Mouse (Mus musculus) embryo, embryonic 10.5 days (tissue): ENCODE data around the gene Alg12.
"Not testable (repeated sequence)": the region's sequence is repeated elsewhere in the genome, so short reads cannot be mapped to it uniquely, and the experiment has no call there.

Experiments
- DNase-seq: peaks from one replicate; pipeline ENCODE4 v3.0.0-alpha.2; 2015; ENCODE audit warnings: low spot score

Gene Alg12

DNA sequence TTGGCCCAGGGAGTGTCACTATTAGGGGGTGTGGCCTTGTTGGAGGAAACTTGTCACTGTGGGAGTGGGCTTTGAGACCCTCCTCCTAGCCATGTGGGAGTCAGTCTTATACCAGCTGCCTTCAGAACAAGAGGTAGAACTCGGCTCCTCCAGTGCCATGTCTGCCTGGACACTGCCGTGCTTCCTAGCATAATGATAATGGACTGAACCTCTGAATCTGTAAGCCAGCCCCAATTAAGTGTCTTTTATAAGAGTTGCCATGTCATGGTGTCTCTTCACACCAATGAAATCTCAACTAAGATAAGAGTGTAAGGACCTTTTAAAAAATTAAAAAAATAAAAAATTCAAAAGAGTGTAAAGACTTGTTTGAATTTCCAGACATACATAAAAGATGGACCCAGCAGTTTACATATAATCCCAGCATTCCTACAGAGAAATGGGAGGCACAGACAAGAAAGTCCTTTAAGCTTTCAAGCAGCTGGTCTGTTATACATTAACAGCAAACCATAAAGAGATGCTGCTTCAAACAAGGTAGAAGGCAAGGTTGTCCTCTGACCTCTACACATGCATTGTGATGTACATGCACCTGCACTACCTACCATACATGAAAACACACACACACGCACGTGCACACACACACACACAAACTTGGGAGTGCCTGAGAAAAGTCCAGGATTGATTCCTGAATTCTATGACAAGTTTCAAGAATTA, 26.8 kb downstream of the Alg12 start:
- no peak for DNase-seq

DNA sequence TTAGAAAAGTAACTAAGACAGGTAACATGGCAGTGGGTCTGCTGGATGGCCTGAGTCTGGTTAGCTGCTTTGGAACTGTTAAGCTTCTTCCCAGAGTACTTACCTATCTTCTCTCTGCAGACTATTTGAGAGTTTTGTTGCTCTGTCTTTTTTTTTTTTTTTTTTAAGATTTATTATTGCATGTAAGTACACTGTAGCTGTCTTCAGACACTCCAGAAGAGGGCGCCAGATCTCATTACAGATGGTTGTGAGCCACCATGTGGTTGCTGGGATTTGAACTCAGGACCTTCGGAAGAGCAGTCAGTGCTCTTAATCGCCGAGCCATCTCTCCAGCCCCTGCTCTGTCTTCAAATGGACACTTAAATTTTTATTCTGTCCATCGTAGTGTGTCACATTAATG, 44.5 kb downstream of the Alg12 start:
- DNase-seq = not testable (repeated sequence)

DNA sequence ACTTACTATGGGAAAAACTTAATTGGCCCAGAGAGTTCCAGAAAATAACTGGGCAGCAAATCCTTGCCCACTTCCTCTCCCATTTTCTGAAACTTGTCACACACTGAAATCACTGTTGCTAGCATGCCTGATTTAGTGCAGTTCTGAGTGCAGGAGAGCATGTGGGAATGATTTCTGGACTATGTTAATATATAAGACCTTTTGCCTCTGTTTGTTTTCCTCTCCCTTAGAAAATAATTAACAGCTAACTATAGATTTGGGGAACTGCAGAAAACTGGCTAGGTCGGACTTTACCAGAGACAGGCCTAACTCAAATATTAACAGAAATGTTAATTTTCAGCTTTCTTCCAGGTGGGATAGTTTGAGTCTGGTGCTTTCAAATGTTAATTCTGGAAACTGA, 50.6 kb downstream of the Alg12 start:
- no peak for DNase-seq

DNA sequence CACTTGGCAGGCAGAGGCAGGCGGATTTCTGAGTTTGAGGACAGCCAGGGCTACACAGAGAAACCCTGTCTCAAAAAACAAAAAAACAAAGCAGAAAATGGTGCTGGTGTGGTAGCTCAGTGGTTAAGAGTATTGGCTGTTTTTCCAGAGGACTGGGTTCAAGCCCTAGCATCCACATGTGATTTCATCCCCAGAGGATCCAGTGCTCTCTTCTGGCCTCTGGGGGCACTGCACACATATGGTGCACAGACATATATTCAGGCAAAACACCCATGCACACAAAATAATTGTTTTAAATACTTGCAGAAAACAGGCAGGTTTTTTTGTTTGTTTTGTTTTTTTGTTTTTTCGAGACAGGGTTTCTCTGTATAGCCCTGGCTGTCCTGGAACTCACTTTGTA, 53.0 kb downstream of the Alg12 start:
- not testable (repeated sequence) for DNase-seq

DNA sequence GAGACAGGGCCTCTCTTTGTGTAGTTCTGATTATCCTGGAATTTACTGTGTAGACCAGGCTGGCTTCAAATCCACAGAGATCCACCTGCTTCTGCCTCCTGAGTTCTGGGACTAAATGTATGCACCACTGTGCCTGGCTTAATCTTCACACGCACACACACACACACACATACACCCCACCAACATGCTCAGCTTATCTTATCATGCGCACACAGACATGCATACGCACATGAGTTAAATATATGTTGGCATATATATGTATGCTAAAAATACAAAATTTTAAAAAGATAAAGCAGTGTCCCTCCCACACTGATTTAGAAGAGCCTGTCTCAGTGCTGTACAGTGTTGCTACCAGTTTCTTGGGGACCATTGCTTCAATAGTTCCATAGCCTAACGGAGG, 57.6 kb downstream of the Alg12 start:
- DNase-seq = no peak

DNA sequence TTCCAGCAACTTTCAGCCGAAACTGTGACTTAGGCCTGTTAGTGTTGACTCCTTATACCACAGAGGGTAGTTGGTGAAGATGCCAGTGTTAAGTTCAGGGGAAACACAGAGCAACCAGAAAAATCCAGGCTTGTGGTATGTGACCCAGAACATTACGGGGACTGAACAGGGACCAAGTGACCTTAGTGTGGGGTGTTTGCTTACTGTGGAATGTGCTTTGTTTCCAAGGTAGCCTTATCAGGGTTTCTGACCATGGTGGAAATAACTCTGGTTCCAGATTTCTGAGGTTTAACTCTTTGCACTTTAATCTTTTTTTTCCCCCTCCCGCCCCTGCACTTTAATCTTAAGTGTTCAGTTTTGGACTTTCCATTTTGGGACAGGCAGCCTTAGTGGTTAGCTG, 61.1 kb downstream of the Alg12 start:
- DNase-seq = no peak

DNA sequence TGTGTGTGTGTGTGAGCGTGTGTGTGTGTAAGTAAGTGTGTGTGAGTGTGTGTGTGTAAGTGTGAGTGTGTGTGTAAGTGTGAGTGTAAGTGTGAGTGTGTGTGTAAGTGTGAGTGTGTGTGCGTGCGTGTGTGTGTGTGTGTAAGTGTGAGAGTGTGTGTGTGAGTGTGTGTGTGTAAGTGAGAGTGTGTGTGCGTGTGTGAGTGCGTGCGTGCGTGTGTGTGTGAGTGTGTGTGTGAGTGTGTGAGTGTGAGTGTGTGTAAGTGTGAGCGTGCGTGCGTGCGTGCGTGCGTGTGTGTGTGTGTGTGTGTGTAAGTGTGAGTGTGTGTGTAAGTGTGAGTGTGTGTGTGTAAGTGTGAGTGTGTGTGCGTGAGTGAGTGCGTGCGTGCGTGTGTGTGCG, 63.4 kb downstream of the Alg12 start:
- no peak for DNase-seq
